In the genomic region with DNA sequence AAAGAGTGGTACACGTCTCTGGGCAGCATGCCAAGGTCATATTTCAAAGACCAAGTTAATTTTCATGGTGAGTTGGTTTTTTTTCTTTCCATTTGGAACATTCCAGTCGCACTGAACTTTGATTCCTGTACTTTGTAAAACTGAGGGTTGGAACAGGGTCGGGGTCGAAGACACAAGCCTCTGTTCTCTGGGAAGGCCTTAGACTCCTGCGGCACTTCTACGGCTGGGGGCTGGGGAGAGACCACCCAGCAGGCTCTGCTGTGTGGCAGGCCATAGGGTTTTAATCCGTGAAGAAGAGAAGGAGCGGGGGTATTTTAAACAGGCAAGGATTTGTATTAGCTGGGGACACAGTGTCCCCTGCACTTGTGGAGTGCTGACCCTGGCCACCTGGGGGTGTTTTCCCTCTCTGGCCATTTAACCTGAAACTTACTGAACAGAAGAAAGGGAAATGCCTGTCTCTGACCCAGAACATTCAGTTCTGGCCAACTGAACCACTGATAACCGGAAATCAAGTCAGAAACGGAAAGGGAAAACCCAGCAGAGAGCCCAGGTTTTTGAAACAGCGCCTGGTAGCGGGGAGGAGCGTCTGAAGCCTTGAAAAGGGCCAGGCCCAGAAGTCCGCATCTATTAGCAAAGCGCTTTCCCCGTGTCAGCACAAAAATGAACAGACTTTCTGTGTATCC, we compare ENCODE assay signal across 11 mouse cellular contexts. TPM values are rescaled to one million over a fixed set of nuclear protein-coding genes. Genes with fewer than 3 reads are reported as not detected.
DNase-seq lines count a peak whose midpoint lies in the region; ATAC-seq and TF ChIP-seq lines count a peak whose summit lies in the region.
"Had no signal": no experiment of that assay in that cellular context is flagged by ENCODE, and none has a peak within 500 bp of the region (broad histone marks: within the 10 kb centered on the region; RNA-seq: fewer than 3 reads in every experiment).

No protein-coding gene starts in this region.

- no peaks in the 10 kb centered on the region for H3K36me3 ChIP-seq in heart, postnatal 0 days (replicated peaks; ENCODE audit: control insufficient read depth, insufficient read depth, low read length)
- H3K36me3 ChIP-seq: G1E had no signal

- 54% methylated on average over 16 of the region's 16 CpGs for WGBS in heart, postnatal 0 days

- H3K9me3 ChIP-seq in heart, postnatal 0 days (replicated peaks; ENCODE audit: control insufficient read depth, low read length) = no peaks in the 10 kb centered on the region
- H3K9me3 ChIP-seq: G1E had no signal

- H3K4me1 ChIP-seq in heart, postnatal 0 days (ENCODE audit: control insufficient read depth, insufficient read depth) = no peaks in the 10 kb centered on the region

- no peak overlapping the region for H3K9ac ChIP-seq in heart, postnatal 0 days (replicated peaks; ENCODE audit: low read depth, low read length)

- H3K4me3 ChIP-seq in heart, postnatal 0 days (ENCODE audit: low read depth, low read length) = no peak overlapping the region
- H3K4me3 ChIP-seq in left cerebral cortex, adult 2 months = no peak overlapping the region
- H3K4me3 ChIP-seq: layer of hippocampus, adult 2 months had no signal

- no peak for TF ChIP-seq EP300 in heart, postnatal 0 days (IDR thresholded peaks at IDR 0.05; ENCODE audit: low read depth)

- no peak overlapping the region for H3K4me2 ChIP-seq in heart, postnatal 0 days (ENCODE audit: low read depth, low read length)

- H3K27ac ChIP-seq in heart, postnatal 0 days (ENCODE audit: low read depth) = no peak overlapping the region
- H3K27ac ChIP-seq in left cerebral cortex, adult 2 months = no peak overlapping the region
- H3K27ac ChIP-seq: layer of hippocampus, adult 2 months had no signal

- no peak for TF ChIP-seq CTCF in heart, postnatal 0 days (IDR thresholded peaks at IDR 0.05; ENCODE audit: low read depth)
- TF ChIP-seq CTCF in left cerebral cortex, adult 2 months (IDR thresholded peaks at IDR 0.05) = no peak; the same call in 1 of the 2 replicates

- ATAC-seq in heart, postnatal 0 days (ENCODE audit: insufficient read depth, low read depth) = no peak

- DNase-seq in heart, postnatal 0 days (ENCODE audit: low spot score) = peak; percentile 13
- DNase-seq in heart, postnatal 36 days = no peak
- DNase-seq in adrenal gland, postnatal 36 days = peak; percentile 39 to 46
- DNase-seq in kidney, adult 18-20 months = peak; percentile 65
- peak; percentile 10 for DNase-seq in lung, postnatal 14 days
- no peak for DNase-seq in left cerebral cortex, adult 2 months (ENCODE audit: extremely low spot score in 1 of 2, low spot score in 2 of 2)
- no peak for DNase-seq in frontal cortex, adult 2 months (ENCODE audit: extremely low spot score in 1 of 2, low spot score in 1 of 2)
- no peak for DNase-seq in thymus, postnatal 0 days (ENCODE audit: low spot score)

- intact Hi-C loops in heart, postnatal 36 days (cut with DNase I) = no loop called here
- intact Hi-C loops in left cerebral cortex, adult 2 months (cut with DNase I) = no loop called here

- H3K27me3 ChIP-seq in heart, postnatal 0 days (ENCODE audit: control insufficient read depth, insufficient read depth, low read length) = no peaks in the 10 kb centered on the region

RNA-seq across cellular contexts. Expression of a gene that starts 42.9 kb away (rescaled TPM):
- total RNA-seq in heart, postnatal 0 days (2014; rRNA removed; ENCODE audit: low replicate concordance) = 10.7 and 17.0 TPM in 2 replicates
- polyA plus RNA-seq in heart, postnatal 0 days (2015; fragmentation: Nextera tagmentation; extraction: Ambion mirVana) = 21.3 and 22.8 TPM in 2 replicates
- total RNA-seq in heart, postnatal 36 days (2021) = 1 to 10 TPM; 3.6 to 5.7 TPM
- total RNA-seq in adrenal gland, postnatal 36 days (2021) = 1 to 10 TPM; 9.1 to 9.4 TPM
- total RNA-seq in left cerebral cortex, adult 2 months (2021) = 10 to 100 TPM; 22.7 to 23.8 TPM
- polyA plus RNA-seq in frontal cortex, adult 2 months (2012; rRNA removed) = 25.1 and 28.8 TPM in 2 replicates
- 21.0 and 27.2 TPM in 2 replicates for polyA plus RNA-seq in thymus, postnatal 0 days (2015; fragmentation: Nextera tagmentation; extraction: Ambion mirVana)
- total RNA-seq: monocyte, adult 5-6 weeks had no signal
- polyA plus RNA-seq: G1E had no signal

Comparison
In these comparisons a context has a peak if more than half of its experiments do, and no peak if none do; other contexts are left out.
1. DNase-seq: peak in heart, postnatal 0 days (single experiment), adrenal gland, postnatal 36 days (2 of 2), kidney, adult 18-20 months (single experiment) and lung, postnatal 14 days (single experiment); none in heart, postnatal 36 days (0 of 2), left cerebral cortex, adult 2 months (0 of 2), frontal cortex, adult 2 months (0 of 2) and thymus, postnatal 0 days (single experiment).